Mouse (Mus musculus): Measurements from ENCODE around the gene Ndufa4l2. TPM values are rescaled to one million over a fixed set of nuclear protein-coding genes. Genes with fewer than 3 reads are reported as not detected.

Ndufa4l2 gene
- total and polyA plus RNA-seq, 3 experiments, result 21.8 to 26.6 TPM; not detected in 1

DNA sequence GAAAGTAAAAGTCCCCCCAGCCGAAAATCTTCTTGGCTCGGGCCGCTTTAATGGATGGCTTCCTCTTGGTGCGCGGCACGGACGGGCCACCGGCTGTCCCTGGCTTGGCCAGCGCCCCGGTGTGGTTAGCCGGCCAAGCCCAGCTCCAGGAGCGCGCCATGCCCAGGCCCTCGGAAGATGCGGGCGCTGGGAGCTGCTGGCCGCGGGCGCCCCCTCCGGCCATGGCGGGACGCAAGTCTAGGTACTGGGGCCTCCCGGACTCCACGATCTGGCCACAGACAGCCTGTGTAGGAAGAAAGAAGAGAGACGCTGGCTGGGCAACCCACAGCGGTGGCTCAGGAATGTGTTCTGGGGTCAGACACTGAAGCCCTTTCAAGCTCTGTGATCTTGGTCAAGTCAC lies 11.9 kb downstream of the Ndufa4l2 start:
- H3K79me2 ChIP-seq (ENCODE audit: control insufficient read depth, insufficient read depth, low read length, poor library complexity), result peaks cover 5% of the 10 kb centered on the region
- DNase-seq (ENCODE audit: low read depth, low spot score), result no peak
- H3K4me1 ChIP-seq (ENCODE audit: control insufficient read depth in 1 of 2, insufficient read depth in 2 of 2, low read length in 2 of 2), result peaks cover 2 to 7% of the 10 kb centered on the region in 2 experiments; a peak in 3 of 4 replicates
- no peak overlapping the region for H3K4me3 ChIP-seq (ENCODE audit: control insufficient read depth in 1 of 2, insufficient read depth in 1 of 2, low read depth in 2 of 2, low read length in 2 of 2)
- H3K27me3 ChIP-seq (ENCODE audit: control insufficient read depth in 1 of 2, insufficient read depth in 2 of 2, low read length in 2 of 2), result no peaks in the 10 kb centered on the region
- no peaks in the 10 kb centered on the region for H3K9me3 ChIP-seq (replicated peaks; ENCODE audit: insufficient read depth, low read length)
- peaks cover 0 to 8% of the 10 kb centered on the region in 2 experiments; a peak in 2 of 4 replicates for H3K36me3 ChIP-seq (ENCODE audit: control insufficient read depth in 1 of 2, insufficient read depth in 2 of 2, low read length in 2 of 2)
- no peak overlapping the region for H3K27ac ChIP-seq (ENCODE audit: control insufficient read depth, low read depth, low read length)
- H3K9ac ChIP-seq (ENCODE audit: control insufficient read depth, low read depth, low read length, poor library complexity, severe bottlenecking), result no peak overlapping the region
- no peak for TF ChIP-seq NELFE (IDR thresholded peaks at IDR 0.05; ENCODE audit: low read depth, low read length)
- no peak for TF ChIP-seq USF1 (IDR thresholded peaks at IDR 0.05; ENCODE audit: low read depth, low read length)
- no peak for TF ChIP-seq MYB (IDR thresholded peaks at IDR 0.05; ENCODE audit: low read depth, low read length)
- no peak for TF ChIP-seq UBTF (IDR thresholded peaks at IDR 0.05; ENCODE audit: borderline replicate concordance, insufficient read depth, low read depth, low read length)
- no peak for TF ChIP-seq NRF1 (IDR thresholded peaks at IDR 0.05; ENCODE audit: insufficient read depth, low read depth, low read length, poor library complexity, severe bottlenecking)
- no peak for TF ChIP-seq RAD21 (IDR thresholded peaks at IDR 0.05; ENCODE audit: low read depth, low read length)
- no peak for TF ChIP-seq MXI1 (IDR thresholded peaks at IDR 0.05; ENCODE audit: low read depth, low read length)

DNA sequence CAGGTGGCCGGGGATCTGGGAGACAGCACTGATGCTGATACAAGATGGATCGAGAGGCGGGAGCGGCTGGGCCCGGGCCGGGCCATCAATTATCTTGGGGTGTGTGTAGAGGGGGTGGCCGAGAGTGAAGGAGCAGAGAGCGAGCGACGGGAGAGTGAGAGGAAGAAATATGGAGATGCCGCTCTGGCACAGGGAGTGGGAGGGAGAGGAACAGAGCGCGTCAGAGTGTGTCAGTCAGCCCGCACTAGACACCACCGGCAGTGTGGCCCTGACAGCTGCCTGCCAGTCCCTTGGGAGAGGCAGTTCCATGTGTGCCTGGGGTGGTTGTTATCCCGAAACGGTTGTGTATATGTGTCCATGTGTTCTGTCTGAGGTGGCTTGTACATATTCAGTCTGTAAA lies 12.7 kb downstream of the Ndufa4l2 start:
- no peak for DNase-seq (ENCODE audit: low read depth, low spot score)
- H3K27me3 ChIP-seq (ENCODE audit: control insufficient read depth in 1 of 2, insufficient read depth in 2 of 2, low read length in 2 of 2), result peaks cover 3% of the 10 kb centered on the region in 2 experiments; a peak in 2 of 4 replicates
- peaks cover 0 to 8% of the 10 kb centered on the region in 2 experiments; a peak in 2 of 4 replicates for H3K36me3 ChIP-seq (ENCODE audit: control insufficient read depth in 1 of 2, insufficient read depth in 2 of 2, low read length in 2 of 2)
- peaks cover 2 to 7% of the 10 kb centered on the region in 2 experiments; a peak in 3 of 4 replicates for H3K4me1 ChIP-seq (ENCODE audit: control insufficient read depth in 1 of 2, insufficient read depth in 2 of 2, low read length in 2 of 2)
- H3K9ac ChIP-seq (ENCODE audit: control insufficient read depth, low read depth, low read length, poor library complexity, severe bottlenecking), result no peak overlapping the region
- TF ChIP-seq RAD21 (IDR thresholded peaks at IDR 0.05; ENCODE audit: low read depth, low read length) (no peak), EP300 (IDR thresholded peaks at IDR 0.05; ENCODE audit: low read depth in 1 of 2, low read length in 2 of 2) (no peak), UBTF (IDR thresholded peaks at IDR 0.05; ENCODE audit: borderline replicate concordance, insufficient read depth, low read depth, low read length) (no peak), SIN3A (IDR thresholded peaks at IDR 0.05; ENCODE audit: low read length) (no peak), USF2 (IDR thresholded peaks at IDR 0.05; ENCODE audit: borderline replicate concordance in 1 of 2, insufficient read depth in 1 of 2, low read depth in 1 of 2, low read length in 2 of 2) (no peak), BHLHE40 (IDR thresholded peaks at IDR 0.05; ENCODE audit: borderline replicate concordance, low read depth, low read length) (no peak), KAT2A (conservative IDR thresholded peaks at IDR 0.05; ENCODE audit: low read depth, low read length) (no peak), ZNF384 (IDR thresholded peaks at IDR 0.05; ENCODE audit: low read depth, low read length) (no peak)
- H3K79me2 ChIP-seq (ENCODE audit: control insufficient read depth, insufficient read depth, low read length, poor library complexity), result no peaks in the 10 kb centered on the region
- no peaks in the 10 kb centered on the region for H3K9me3 ChIP-seq (replicated peaks; ENCODE audit: insufficient read depth, low read length)
- no peak overlapping the region for H3K4me3 ChIP-seq (ENCODE audit: control insufficient read depth in 1 of 2, insufficient read depth in 1 of 2, low read depth in 2 of 2, low read length in 2 of 2)
- no peak overlapping the region for H3K27ac ChIP-seq (ENCODE audit: control insufficient read depth, low read depth, low read length)

DNA sequence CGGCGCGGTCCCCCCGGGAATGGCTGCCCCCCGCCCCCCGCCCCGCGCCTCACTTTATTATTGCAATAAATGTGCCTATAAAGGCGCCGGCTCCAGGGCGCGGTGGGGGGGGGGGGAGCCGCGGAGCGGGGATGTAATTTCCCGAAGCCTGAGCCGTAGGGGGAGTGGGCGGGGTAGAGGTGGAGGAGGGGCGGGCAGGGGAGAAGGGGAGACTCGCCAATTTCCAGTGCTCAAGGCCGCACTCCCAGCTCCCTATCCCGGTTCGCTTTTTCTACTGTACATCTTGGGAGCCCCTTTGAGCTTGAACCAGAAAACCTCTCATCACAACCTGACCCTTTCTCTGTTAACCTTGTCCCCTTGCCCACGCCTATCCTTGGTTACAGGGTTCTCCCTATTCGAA lies 16.2 kb downstream of the Ndufa4l2 start:
- Histone ChIP-seq H3K4me3 (ENCODE audit: control insufficient read depth in 1 of 2, insufficient read depth in 1 of 2, low read depth in 2 of 2, low read length in 2 of 2) (no peak overlapping the region), H3K27me3 (ENCODE audit: control insufficient read depth in 1 of 2, insufficient read depth in 2 of 2, low read length in 2 of 2) (peaks cover 8 to 18% of the 10 kb centered on the region in 2 experiments), H3K9ac (ENCODE audit: control insufficient read depth, low read depth, low read length, poor library complexity, severe bottlenecking) (no peak overlapping the region), H3K4me1 (ENCODE audit: control insufficient read depth in 1 of 2, insufficient read depth in 2 of 2, low read length in 2 of 2) (peaks cover 0 to 7% of the 10 kb centered on the region in 2 experiments; a peak in 1 of 4 replicates), H3K79me2 (ENCODE audit: control insufficient read depth, insufficient read depth, low read length, poor library complexity) (no peaks in the 10 kb centered on the region), H3K36me3 (ENCODE audit: control insufficient read depth in 1 of 2, insufficient read depth in 2 of 2, low read length in 2 of 2) (no peaks in the 10 kb centered on the region), H3K9me3 (replicated peaks; ENCODE audit: insufficient read depth, low read length) (no peaks in the 10 kb centered on the region), H3K27ac (ENCODE audit: control insufficient read depth, low read depth, low read length) (no peak overlapping the region)
- no peak for DNase-seq (ENCODE audit: low read depth, low spot score)
- TF ChIP-seq GABPA (IDR thresholded peaks at IDR 0.05; ENCODE audit: low read depth, low read length) (no peak), USF1 (IDR thresholded peaks at IDR 0.05; ENCODE audit: low read depth, low read length) (no peak), ZNF384 (IDR thresholded peaks at IDR 0.05; ENCODE audit: low read depth, low read length) (no peak), BHLHE40 (IDR thresholded peaks at IDR 0.05; ENCODE audit: borderline replicate concordance, low read depth, low read length) (no peak)
